ENCODE assay signal across 8 mouse cellular contexts in genomic region chr5:135250186-135251078, GRCm38 (mm10). TPM values are rescaled to one million over a fixed set of nuclear protein-coding genes. Genes with fewer than 3 reads are reported as not detected.
DNase-seq lines count a peak whose midpoint lies in the region; ATAC-seq and TF ChIP-seq lines count a peak whose summit lies in the region.

No protein-coding gene starts in this region.

- no peak for TF ChIP-seq CTCF in lung, adult 2 months (IDR thresholded peaks at IDR 0.05; ENCODE audit: insufficient read depth, low read length)

- H3K27ac ChIP-seq in forebrain, embryonic 14.5 days (ENCODE audit: low read depth, low read length) = peak overlapping the region; percentile 39; the same call in 1 of the 2 replicates
- H3K27ac ChIP-seq in neural tube, embryonic 11.5 days (ENCODE audit: low read depth, low read length) = no peak overlapping the region

- H3K4me3 ChIP-seq in lung, adult 2 months (replicated peaks; ENCODE audit: extremely low read depth, low read depth, low read length) = peak overlapping the region; percentile 47
- H3K4me3 ChIP-seq in forebrain, embryonic 14.5 days (ENCODE audit: low read depth, low read length) = peak overlapping the region; percentile 61
- H3K4me3 ChIP-seq in neural tube, embryonic 11.5 days (ENCODE audit: low read depth, low read length) = peak overlapping the region; percentile 60

- 3% methylated on average over 92 of the region's 92 CpGs for WGBS in lung, adult 2 months
- 1% methylated on average over 78 of the region's 92 CpGs for WGBS in forebrain, embryonic 14.5 days
- WGBS in neural tube, embryonic 11.5 days = 2% methylated on average over 74 of the region's 92 CpGs

- peak; percentile 52 for ATAC-seq in forebrain, embryonic 14.5 days
- peak; percentile 18 for ATAC-seq in neural tube, embryonic 11.5 days (ENCODE audit: insufficient read depth, low FRiP score, low TSS enrichment)
- no peak for ATAC-seq in erythroid progenitor cell, adult 5-6 weeks (replicated peaks; ENCODE audit: low FRiP score, poor library complexity, severe bottlenecking)

- H3K4me1 ChIP-seq in lung, adult 2 months (ENCODE audit: control insufficient read depth, insufficient read depth, low read length) = no peaks in the 10 kb centered on the region; the same call in 1 of the 2 replicates
- peaks cover 14% of the 10 kb centered on the region for H3K4me1 ChIP-seq in forebrain, embryonic 14.5 days (ENCODE audit: control insufficient read depth, insufficient read depth, low read length)
- H3K4me1 ChIP-seq in neural tube, embryonic 11.5 days (ENCODE audit: control insufficient read depth, insufficient read depth, low read length) = peaks cover 22% of the 10 kb centered on the region

- peaks cover 23% of the 10 kb centered on the region for H3K36me3 ChIP-seq in forebrain, embryonic 14.5 days (ENCODE audit: control insufficient read depth, insufficient read depth, low read length)
- no peaks in the 10 kb centered on the region for H3K36me3 ChIP-seq in neural tube, embryonic 11.5 days (ENCODE audit: control insufficient read depth, insufficient read depth, low read length)

- DNase-seq in lung, adult 2 months = peak; percentile 14
- no peak for DNase-seq in lung, postnatal 36 days
- peak; percentile 34 to 52 for DNase-seq in adrenal gland, postnatal 36 days
- DNase-seq in forebrain, embryonic 14.5 days (ENCODE audit: low spot score) = no peak
- peak; percentile 24 for DNase-seq in kidney, postnatal 14 days
- peak; percentile 43 for DNase-seq in neural tube, embryonic 11.5 days (ENCODE audit: low spot score)
- DNase-seq in yolk sac, embryonic 10.5 days (ENCODE audit: low spot score) = no peak

- H3K27me3 ChIP-seq in forebrain, embryonic 14.5 days (replicated peaks; ENCODE audit: control insufficient read depth, insufficient read depth, low read length) = 0 out of 2 replicates have a peak, but pooled peaks cover 7% of the 10 kb centered on the region
- H3K27me3 ChIP-seq in neural tube, embryonic 11.5 days (ENCODE audit: control insufficient read depth, insufficient read depth, low read length) = peaks cover 4% of the 10 kb centered on the region; the same call in 1 of the 2 replicates

- H3K9ac ChIP-seq in forebrain, embryonic 14.5 days (ENCODE audit: low read length) = peak overlapping the region; percentile 74
- H3K9ac ChIP-seq in neural tube, embryonic 11.5 days (ENCODE audit: low read length) = peak overlapping the region; percentile 67

- no peak for TF ChIP-seq POLR2A in lung, adult 2 months (IDR thresholded peaks at IDR 0.05; ENCODE audit: borderline replicate concordance, extremely low read depth, low read depth, low read length)

- no peaks in the 10 kb centered on the region for H3K9me3 ChIP-seq in forebrain, embryonic 14.5 days (replicated peaks; ENCODE audit: control insufficient read depth, low read length)
- H3K9me3 ChIP-seq in neural tube, embryonic 11.5 days (ENCODE audit: control insufficient read depth, low read length) = no peaks in the 10 kb centered on the region; the same call in 1 of the 2 replicates

- peak overlapping the region; percentile 97 for H3K4me2 ChIP-seq in forebrain, embryonic 14.5 days (ENCODE audit: low read length)
- peak overlapping the region; percentile 99 for H3K4me2 ChIP-seq in neural tube, embryonic 11.5 days (ENCODE audit: low read depth)

RNA-seq across cellular contexts. Expression of gene Fzd9, which starts 0.6 kb away (rescaled TPM):
- polyA plus RNA-seq in lung, adult 2 months (2012; rRNA removed) = 0.22 and 0.95 TPM in 2 replicates
- 1 to 10 TPM; 3.7 to 6.3 TPM for total RNA-seq in adrenal gland, postnatal 36 days (2021)
- 11.4 and 12.4 TPM in 2 replicates for polyA plus RNA-seq in forebrain, embryonic 14.5 days (2014; fragmentation: Nextera tagmentation; extraction: Ambion mirVana)
- polyA plus RNA-seq in neural tube, embryonic 11.5 days (2014; fragmentation: Nextera tagmentation; extraction: Ambion mirVana) = 9.0 and 9.5 TPM in 2 replicates
- not detected in 2 replicates for total RNA-seq in erythroid progenitor cell, adult 5-6 weeks (2015; ENCODE audit: low replicate concordance)
- total RNA-seq in erythroid progenitor cell, adult 5-6 weeks (2017; ENCODE audit: low replicate concordance) = not detected in 2 replicates

Comparison
In these comparisons a context has a peak if more than half of its experiments do, and no peak if none do; other contexts are left out.
1. DNase-seq: peak in lung, adult 2 months (single experiment), adrenal gland, postnatal 36 days (2 of 2), kidney, postnatal 14 days (single experiment) and neural tube, embryonic 11.5 days (single experiment); none in lung, postnatal 36 days (single experiment), forebrain, embryonic 14.5 days (single experiment) and yolk sac, embryonic 10.5 days (single experiment).
2. Peak in every context shown above with its lines, with median percentiles within 50 percentile points of each other: H3K4me3 ChIP-seq.